Mouse (Mus musculus) forebrain, postnatal 0 days (tissue): ENCODE results near the gene Nebl. TPM values are rescaled to one million over a fixed set of nuclear protein-coding genes. Genes with fewer than 3 reads are reported as not detected.

Source experiments
- ATAC-seq: fragments of 200-750 bp; cut with Nextera tagmentation; 2 replicates; pipeline ENCODE4 v1.8.0; 2017; ENCODE audit warnings: mild to moderate bottlenecking, moderate library complexity
- DNase-seq: peaks from one replicate; pipeline ENCODE4 v3.0.0-alpha.2; 2015
- H3K27ac ChIP-seq: fragments of 300-500 bp; sonication (generic); 2 replicates; pipeline ENCODE4 v1.5.1; 2014; ENCODE audit warnings: low read depth, mild to moderate bottlenecking, antibody characterized with exemption, low read length, moderate library complexity, mixed read lengths
- H3K27me3 ChIP-seq: fragments of 300-500 bp; sonication (generic); 2 replicates; pipeline ENCODE4 v1.6.1; 2014; ENCODE audit warnings: mild to moderate bottlenecking, low read length, mixed read lengths; ENCODE audit not compliant: insufficient read depth
- H3K36me3 ChIP-seq: fragments of 300-500 bp; sonication (generic); 2 replicates; pipeline ENCODE4 v1.6.1; 2014; ENCODE audit warnings: mild to moderate bottlenecking, moderate library complexity; ENCODE audit not compliant: insufficient read depth
- H3K4me1 ChIP-seq: fragments of 300-500 bp; sonication (generic); 2 replicates; pipeline ENCODE4 v1.6.1; 2014; ENCODE audit warnings: antibody characterized with exemption; ENCODE audit not compliant: insufficient read depth
- H3K4me2 ChIP-seq: fragments of 300-500 bp; sonication (generic); 2 replicates; pipeline ENCODE4 v1.6.1; 2014; ENCODE audit warnings: low read depth, mild to moderate bottlenecking, moderate library complexity
- H3K4me3 ChIP-seq: fragments of 300-500 bp; sonication (generic); 2 replicates; pipeline ENCODE4 v1.5.1; 2014; ENCODE audit warnings: low read depth, low read length, mixed read lengths
- H3K9ac ChIP-seq: fragments of 300-500 bp; sonication (generic); 2 replicates; pipeline ENCODE4 v1.6.1; 2014; ENCODE audit warnings: mild to moderate bottlenecking
- H3K9me3 ChIP-seq: fragments of 300-500 bp; sonication (generic); 2 replicates; pipeline ENCODE4 v1.6.1; 2016; ENCODE audit warnings: low read length
- CTCF ChIP-seq: sonication (generic); IDR thresholded peaks from 2 replicates; pipeline ENCODE4 v1.5.1; 2016; ENCODE audit warnings: antibody characterized with exemption, control low read depth, low read depth
- WGBS: fragments of 180-500 bp; shearing (Covaris S2); extraction: QIAGEN DNeasy Blood & Tissue Kit; methylation state at CpG from one replicate; pipeline ENCODE4 v1.1.7; 2014; 5-methylcytosine and 5-hydroxymethylcytosine counted together
- polyA plus RNA-seq: library from polyadenylated mRNA; unstranded; fragments of >200 nt; fragmentation: Nextera tagmentation; extraction: Ambion mirVana; gene quantifications from 2 replicates; pipeline ENCODE4 v1.2.1, GENCODE M21; 2015
- total RNA-seq: library from RNA; depleted of rRNA; stranded (reverse); fragments of >200 nt; gene quantifications from 2 replicates; pipeline ENCODE4 v1.2.3, GENCODE M21; 2014

Nebl gene
- total and polyA plus RNA-seq, 2 experiments from 2014 or later = 9.2 to 27.8 TPM

GRCm38 (mm10) chr2:17465517-17466174 lies 265.6 kb downstream of the Nebl start:
- Histone ChIP-seq H3K4me1 (no peaks in the 10 kb centered on the region), H3K9ac (no peak overlapping the region), H3K36me3 (no peaks in the 10 kb centered on the region), H3K4me3 (no peak overlapping the region), H3K27me3 (no peaks in the 10 kb centered on the region), H3K4me2 (no peak overlapping the region), H3K9me3 (no peaks in the 10 kb centered on the region), H3K27ac (no peak overlapping the region)
- ATAC-seq (no peak), DNase-seq (no peak)
- 72% methylated on average over 6 of the region's 6 CpGs for WGBS
- TF ChIP-seq CTCF = no peak

DNA sequence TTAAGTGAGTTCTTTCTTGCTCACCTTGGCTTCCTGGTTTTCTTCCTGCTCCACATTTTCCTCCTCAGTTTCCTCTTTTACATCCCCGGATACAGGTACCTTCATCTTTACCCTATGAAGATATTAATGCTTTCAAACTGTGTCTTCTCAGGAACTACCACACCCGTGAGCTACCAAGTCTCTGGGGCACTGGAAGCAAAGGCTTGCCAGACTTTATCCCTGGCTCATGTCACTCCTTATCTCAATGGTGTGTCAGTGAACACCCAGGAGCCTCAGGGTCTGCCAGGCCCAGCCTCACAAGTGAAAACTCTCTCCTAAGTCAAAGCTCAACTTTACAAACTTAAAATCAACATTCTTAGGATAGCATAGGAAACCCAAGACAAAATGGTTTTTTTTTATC lies 270.8 kb downstream of the Nebl start:
- no peaks in the 10 kb centered on the region for H3K4me1 ChIP-seq
- H3K4me2 ChIP-seq = no peak overlapping the region
- no peak overlapping the region for H3K9ac ChIP-seq
- WGBS = 89% methylated on average over 2 of the region's 2 CpGs
- no peak for ATAC-seq
- no peak overlapping the region for H3K4me3 ChIP-seq
- no peak for TF ChIP-seq CTCF
- no peak overlapping the region for H3K27ac ChIP-seq
- no peaks in the 10 kb centered on the region for H3K27me3 ChIP-seq
- H3K9me3 ChIP-seq = no peaks in the 10 kb centered on the region
- no peak for DNase-seq
- H3K36me3 ChIP-seq = no peaks in the 10 kb centered on the region

DNA sequence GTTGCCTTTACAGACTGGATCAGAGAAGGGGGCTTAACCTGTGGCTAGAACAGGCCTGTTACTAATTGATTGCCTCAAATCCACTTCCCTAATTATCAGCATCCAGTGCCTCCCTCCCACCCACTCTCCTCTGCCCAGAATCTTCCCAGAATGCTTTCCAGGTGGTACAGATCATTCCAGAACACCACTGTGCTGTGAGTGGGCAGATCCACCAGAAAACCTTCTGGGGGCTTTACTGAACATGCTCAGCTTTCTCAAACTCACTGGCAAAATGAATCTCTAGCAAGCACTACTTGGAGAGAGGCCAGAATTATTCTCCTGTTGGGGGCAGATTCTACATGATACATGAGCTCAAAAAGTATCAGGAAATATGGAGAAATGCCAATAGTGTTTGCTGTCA lies 277.6 kb downstream of the Nebl start:
- no peaks in the 10 kb centered on the region for H3K36me3 ChIP-seq
- TF ChIP-seq CTCF = no peak
- no peaks in the 10 kb centered on the region for H3K27me3 ChIP-seq
- no peak overlapping the region for H3K9ac ChIP-seq
- H3K4me2 ChIP-seq = no peak overlapping the region
- no peak for ATAC-seq
- H3K4me1 ChIP-seq = no peaks in the 10 kb centered on the region
- peak; percentile 12 for DNase-seq
- no peak overlapping the region for H3K4me3 ChIP-seq
- H3K9me3 ChIP-seq = no peaks in the 10 kb centered on the region
- H3K27ac ChIP-seq = no peak overlapping the region

GRCm38 (mm10) chr2:17448341-17448740 lies 282.9 kb downstream of the Nebl start:
- Histone ChIP-seq H3K4me2 (no peak overlapping the region), H3K27ac (no peak overlapping the region), H3K4me3 (no peak overlapping the region), H3K9me3 (no peaks in the 10 kb centered on the region), H3K36me3 (no peaks in the 10 kb centered on the region), H3K4me1 (no peaks in the 10 kb centered on the region), H3K9ac (no peak overlapping the region), H3K27me3 (no peaks in the 10 kb centered on the region)
- DNase-seq (no peak), ATAC-seq (no peak)
- no peak for TF ChIP-seq CTCF

DNA sequence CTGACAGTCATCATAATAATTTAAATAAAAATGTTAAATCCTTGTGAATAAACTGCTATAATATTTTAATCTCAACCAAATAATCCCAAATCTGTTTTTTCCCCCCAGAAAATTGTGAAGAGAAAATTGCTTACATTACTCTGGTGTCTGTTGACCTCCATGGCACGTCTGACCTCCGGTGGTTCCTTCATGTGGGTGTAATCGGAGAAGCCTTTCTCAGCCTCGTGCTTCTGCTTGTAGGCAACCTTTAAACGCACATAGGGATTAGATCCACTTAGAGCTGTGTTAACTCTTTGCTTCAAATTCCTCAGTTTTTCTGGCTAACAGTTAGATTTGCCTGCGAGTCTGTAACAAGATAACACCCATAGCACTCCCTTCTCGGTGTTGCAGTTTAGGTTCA lies 287.7 kb downstream of the Nebl start:
- no peak for DNase-seq
- TF ChIP-seq CTCF = no peak
- WGBS = 63% methylated on average over 7 of the region's 7 CpGs

GRCm38 (mm10) chr2:17438317-17438716 lies 292.9 kb downstream of the Nebl start:
- no peak for ATAC-seq
- Histone ChIP-seq H3K4me3 (no peak overlapping the region), H3K4me2 (no peak overlapping the region), H3K9me3 (no peaks in the 10 kb centered on the region), H3K27ac (no peak overlapping the region), H3K4me1 (no peaks in the 10 kb centered on the region), H3K27me3 (no peaks in the 10 kb centered on the region), H3K9ac (no peak overlapping the region), H3K36me3 (no peaks in the 10 kb centered on the region)
- WGBS = 82% methylated on average over 1 of the region's 1 CpGs
- DNase-seq = no peak
- no peak for TF ChIP-seq CTCF

More for the DNA sequence above, 287.7 kb downstream of the Nebl start:
- Histone ChIP-seq H3K4me1 (no peaks in the 10 kb centered on the region), H3K36me3 (no peaks in the 10 kb centered on the region), H3K4me2 (no peak overlapping the region), H3K27ac (no peak overlapping the region), H3K9ac (no peak overlapping the region), H3K4me3 (no peak overlapping the region), H3K27me3 (no peaks in the 10 kb centered on the region), H3K9me3 (no peaks in the 10 kb centered on the region)
- no peak for ATAC-seq

GRCm38 (mm10) chr2:17436739-17437440 lies 294.4 kb downstream of the Nebl start:
- no peak for TF ChIP-seq CTCF
- DNase-seq = no peak
- Histone ChIP-seq H3K4me1 (no peaks in the 10 kb centered on the region), H3K9me3 (no peaks in the 10 kb centered on the region), H3K9ac (no peak overlapping the region), H3K27me3 (no peaks in the 10 kb centered on the region), H3K4me3 (no peak overlapping the region), H3K36me3 (no peaks in the 10 kb centered on the region), H3K4me2 (no peak overlapping the region), H3K27ac (no peak overlapping the region)
- WGBS = 36% methylated on average over 10 of the region's 10 CpGs
- no peak for ATAC-seq
